ENCODE assay signal across 8 mouse cellular contexts in the genomic region with DNA sequence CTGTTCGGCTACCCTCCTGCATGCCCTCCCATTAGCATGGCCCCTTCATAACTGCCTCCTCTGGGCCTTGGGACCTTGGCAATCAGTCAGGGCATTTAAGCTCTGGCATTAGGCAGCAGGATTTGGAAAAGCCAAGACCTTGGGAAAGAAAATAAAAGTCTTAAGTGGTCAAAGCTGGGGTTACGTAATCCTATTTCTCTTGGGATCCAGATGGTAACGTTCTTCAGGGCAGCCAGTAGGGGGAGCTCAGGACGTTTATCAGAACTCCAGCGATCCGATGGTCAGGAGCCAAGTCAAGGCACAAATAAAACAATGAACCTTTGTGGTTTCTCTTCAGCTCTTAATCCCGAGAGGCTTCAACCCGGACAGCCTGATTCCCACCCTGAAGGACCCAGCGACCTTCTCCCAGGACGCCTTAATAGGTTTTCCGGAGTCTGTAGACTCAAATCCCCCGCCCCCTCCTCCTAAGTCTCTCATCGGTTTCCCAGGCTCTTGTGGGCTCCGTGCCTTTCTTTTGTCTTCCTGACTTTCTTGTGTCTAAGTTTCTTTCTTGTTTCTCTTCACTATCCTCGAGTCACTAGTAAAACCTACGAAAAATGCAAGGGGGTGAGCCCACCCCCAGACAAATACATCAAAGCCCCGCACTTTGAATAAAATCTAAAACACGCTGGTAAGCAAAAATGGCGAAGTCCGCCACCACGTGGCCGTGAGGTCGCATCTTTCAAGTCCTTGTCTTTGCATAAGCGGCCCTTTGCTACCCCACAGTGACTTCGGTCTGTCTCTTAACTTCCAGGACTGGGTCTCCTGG. TPM values are rescaled to one million over a fixed set of nuclear protein-coding genes. Genes with fewer than 3 reads are reported as not detected.
DNase-seq lines count a peak whose midpoint lies in the region; ATAC-seq and TF ChIP-seq lines count a peak whose summit lies in the region.

No protein-coding gene starts in this region.

- H3K4me2 ChIP-seq in heart, embryonic 13.5 days, result peak overlapping the region; percentile 78
- H3K4me2 ChIP-seq in liver, embryonic 14.5 days (ENCODE audit: low read depth), result peak overlapping the region; percentile 80
- peak overlapping the region; percentile 61 for H3K4me2 ChIP-seq in neural tube, embryonic 12.5 days (replicated peaks)

- WGBS in heart, embryonic 13.5 days, result 2% methylated on average over 25 of the region's 25 CpGs
- WGBS in liver, embryonic 14.5 days (ENCODE audit: insufficient replicate concordance), result 3% methylated on average over 25 of the region's 25 CpGs
- 2% methylated on average over 25 of the region's 25 CpGs for WGBS in neural tube, embryonic 12.5 days

- H3K4me3 ChIP-seq in heart, embryonic 13.5 days, result peak overlapping the region; percentile 54
- H3K4me3 ChIP-seq in liver, embryonic 14.5 days (ENCODE audit: insufficient read depth in 1 of 2, low read depth in 2 of 2, low read length in 2 of 2), result peak overlapping the region; percentile 48 to 59
- peak overlapping the region; percentile 33 for H3K4me3 ChIP-seq in neural tube, embryonic 12.5 days

- no peak for TF ChIP-seq EP300 in liver, embryonic 14.5 days (IDR thresholded peaks at IDR 0.05; ENCODE audit: low read depth)

- H3K4me1 ChIP-seq in heart, embryonic 13.5 days, result peaks cover 70% of the 10 kb centered on the region
- peaks cover 8 to 39% of the 10 kb centered on the region in 2 experiments for H3K4me1 ChIP-seq in liver, embryonic 14.5 days (replicated peaks; ENCODE audit: control insufficient read depth in 2 of 2, insufficient read depth in 2 of 2, low read length in 1 of 2)
- H3K4me1 ChIP-seq in neural tube, embryonic 12.5 days, result peaks cover 32% of the 10 kb centered on the region

- peak overlapping the region; percentile 88 for H3K9ac ChIP-seq in heart, embryonic 13.5 days
- peak overlapping the region; percentile 61 for H3K9ac ChIP-seq in liver, embryonic 14.5 days (replicated peaks)
- H3K9ac ChIP-seq in neural tube, embryonic 12.5 days, result peak overlapping the region; percentile 67

- no peaks in the 10 kb centered on the region for H3K9me3 ChIP-seq in heart, embryonic 13.5 days
- H3K9me3 ChIP-seq in liver, embryonic 14.5 days (ENCODE audit: control insufficient read depth, low read length), result no peaks in the 10 kb centered on the region
- H3K9me3 ChIP-seq in neural tube, embryonic 12.5 days, result no peaks in the 10 kb centered on the region

- H3K27ac ChIP-seq in heart, embryonic 13.5 days (replicated peaks), result peak overlapping the region; percentile 81
- H3K27ac ChIP-seq in liver, embryonic 14.5 days, result no peak overlapping the region
- H3K27ac ChIP-seq in neural tube, embryonic 12.5 days, result peak overlapping the region; percentile 55; the same call in 1 of the 2 replicates

- peak; percentile 77 for ATAC-seq in CD4-positive, CD25-positive, alpha-beta regulatory T cell, adult 4 months
- peak; percentile 87 for ATAC-seq in erythroid progenitor cell, adult 5-6 weeks (replicated peaks; ENCODE audit: low FRiP score, poor library complexity, severe bottlenecking)
- peak; percentile 15; the same call in 1 of the 2 replicates for ATAC-seq in heart, embryonic 13.5 days (ENCODE audit: extremely low read depth, insufficient number of reproducible peaks, low FRiP score, low TSS enrichment)
- peak; percentile 46; the same call in 1 of the 2 replicates for ATAC-seq in liver, embryonic 14.5 days (ENCODE audit: insufficient read depth)
- ATAC-seq in neural tube, embryonic 12.5 days (ENCODE audit: low FRiP score, low read depth), result peak; percentile 51

- no peaks in the 10 kb centered on the region for H3K36me3 ChIP-seq in heart, embryonic 13.5 days
- H3K36me3 ChIP-seq in liver, embryonic 14.5 days (replicated peaks; ENCODE audit: control insufficient read depth, insufficient read depth, low read depth), result no peaks in the 10 kb centered on the region
- no peaks in the 10 kb centered on the region for H3K36me3 ChIP-seq in neural tube, embryonic 12.5 days

- peak; percentile 87 for TF ChIP-seq CTCF in liver, embryonic 14.5 days (IDR thresholded peaks at IDR 0.05; ENCODE audit: low read depth)

- DNase-seq in brain, embryonic 18.5 days (ENCODE audit: low read depth, low spot score), result peak; percentile 86
- peak; percentile 89 for DNase-seq in kidney, postnatal 10 days
- peak; percentile 52 to 59 (median 56) for DNase-seq in liver, embryonic 14.5 days (ENCODE audit: low read depth in 3 of 3, low spot score in 3 of 3)
- peak; percentile 93 for DNase-seq in telencephalon, adult 2 months (ENCODE audit: low read depth, low spot score)

- no peaks in the 10 kb centered on the region for H3K27me3 ChIP-seq in heart, embryonic 13.5 days (replicated peaks)
- no peaks in the 10 kb centered on the region for H3K27me3 ChIP-seq in liver, embryonic 14.5 days (ENCODE audit: control insufficient read depth, insufficient read depth, low read length)
- H3K27me3 ChIP-seq in neural tube, embryonic 12.5 days (replicated peaks), result no peaks in the 10 kb centered on the region

RNA-seq across cellular contexts. Expression of gene Ndufb4, which starts 30.6 kb away (rescaled TPM):
- polyA plus RNA-seq in CD4-positive, CD25-positive, alpha-beta regulatory T cell, adult 4 months (2017; shearing (Covaris generic)), result 10 to 100 TPM; 49.1 to 64.4 TPM
- 10.5 and 28.9 TPM in 2 replicates for total RNA-seq in erythroid progenitor cell, adult 5-6 weeks (2015; ENCODE audit: low replicate concordance)
- 5.6 and 26.3 TPM in 2 replicates for total RNA-seq in erythroid progenitor cell, adult 5-6 weeks (2017; ENCODE audit: low replicate concordance)
- 69.4 and 84.7 TPM in 2 replicates for polyA plus RNA-seq in heart, embryonic 13.5 days (2015; fragmentation: Nextera tagmentation; extraction: Ambion mirVana)
- 23.9 and 34.3 TPM in 2 replicates for polyA plus RNA-seq in liver, embryonic 14.5 days (2012; rRNA removed)
- polyA plus RNA-seq in liver, embryonic 14.5 days (2014; fragmentation: Nextera tagmentation; extraction: Ambion mirVana), result 47.2 and 52.9 TPM in 2 replicates
- 72.5 and 78.5 TPM in 2 replicates for polyA plus RNA-seq in neural tube, embryonic 12.5 days (2016; fragmentation: Nextera tagmentation; extraction: Ambion mirVana)

Comparison
In these comparisons a context has a peak if more than half of its experiments do, and no peak if none do; other contexts are left out.
1. ATAC-seq: peak in every context shown above with its lines; median percentile 87 in erythroid progenitor cell, adult 5-6 weeks; 77 in CD4-positive, CD25-positive, alpha-beta regulatory T cell, adult 4 months; 51 in neural tube, embryonic 12.5 days; 46 in liver, embryonic 14.5 days; 15 in heart, embryonic 13.5 days.